Mouse (Mus musculus) lung, embryonic 16.5 days (tissue): Measurements from ENCODE around the gene Capns1. TPM values are rescaled to one million over a fixed set of nuclear protein-coding genes. Genes with fewer than 3 reads are reported as not detected.

ENCODE experiments used
- ATAC-seq: fragments of 200-750 bp; cut with Nextera tagmentation; 2 replicates; pipeline ENCODE4 v1.8.0; 2017; ENCODE audit warnings: low read depth, mild to moderate bottlenecking, moderate library complexity
- H3K27ac ChIP-seq: fragments of 300-500 bp; sonication (generic); 2 replicates; pipeline ENCODE4 v1.5.1; 2014; ENCODE audit warnings: mild to moderate bottlenecking, control low read depth, low read length
- H3K27me3 ChIP-seq: fragments of 300-500 bp; sonication (generic); 2 replicates; pipeline ENCODE4 v1.6.1; 2014; ENCODE audit warnings: low read depth, low read length, mixed read lengths; ENCODE audit not compliant: control insufficient read depth, insufficient read depth
- H3K36me3 ChIP-seq: fragments of 300-500 bp; sonication (generic); 2 replicates; pipeline ENCODE4 v1.6.1; 2014; ENCODE audit warnings: low read length; ENCODE audit not compliant: control insufficient read depth, insufficient read depth
- H3K4me1 ChIP-seq: fragments of 300-500 bp; sonication (generic); replicated peaks from 2 replicates; pipeline ENCODE4 v1.6.1; 2014; ENCODE audit warnings: low read length, mixed read lengths; ENCODE audit not compliant: control insufficient read depth, insufficient read depth
- H3K4me2 ChIP-seq: fragments of 300-500 bp; sonication (generic); 2 replicates; pipeline ENCODE4 v1.6.1; 2014; ENCODE audit warnings: low read depth, low read length, control low read depth
- H3K4me3 ChIP-seq: fragments of 300-500 bp; sonication (generic); 2 replicates; pipeline ENCODE4 v1.5.1; 2014; ENCODE audit warnings: mild to moderate bottlenecking, low read length, control low read depth
- H3K9ac ChIP-seq: fragments of 300-500 bp; sonication (generic); 2 replicates; pipeline ENCODE4 v1.6.1; 2014; ENCODE audit warnings: low read length, control low read depth
- H3K9me3 ChIP-seq: fragments of 300-500 bp; sonication (generic); 2 replicates; pipeline ENCODE4 v1.6.1; 2016; ENCODE audit warnings: low read length; ENCODE audit not compliant: control insufficient read depth
- WGBS: fragments of 180-500 bp; shearing (Covaris S2); extraction: QIAGEN DNeasy Blood & Tissue Kit; methylation state at CpG from one replicate; pipeline ENCODE4 v1.1.7; 2014; 5-methylcytosine and 5-hydroxymethylcytosine counted together
- polyA plus RNA-seq: library from polyadenylated mRNA; unstranded; fragments of >200 nt; fragmentation: Nextera tagmentation; extraction: Ambion mirVana; gene quantifications from 2 replicates; pipeline ENCODE4 v1.2.1, GENCODE M21; 2015

Capns1 gene
- polyA plus RNA-seq, 1 experiment from 2014 or later, result 91.2 TPM

DNA sequence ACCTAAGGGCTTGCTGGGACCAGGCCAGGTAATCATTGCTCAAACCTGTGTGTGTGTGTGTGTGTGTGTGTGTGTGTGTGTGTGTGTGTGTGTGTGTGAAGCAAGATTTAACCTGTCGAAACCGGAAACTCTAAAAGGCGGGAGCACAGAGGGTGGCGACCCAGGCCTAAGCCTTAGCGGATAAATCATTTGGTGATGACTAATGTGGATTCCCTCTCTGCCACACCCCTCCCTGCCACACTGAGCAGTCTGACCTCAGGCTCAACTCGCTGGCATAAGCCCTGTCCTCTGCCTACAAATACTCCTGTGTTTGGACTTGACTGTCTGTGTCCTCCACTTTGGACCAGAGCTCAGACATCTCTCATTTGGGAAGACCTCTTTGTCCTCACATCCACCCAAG, 2.4 kb downstream of the Capns1 start:
- Histone ChIP-seq H3K4me2 (no peak overlapping the region), H3K9ac (no peak overlapping the region), H3K36me3 (peaks cover 11% of the 10 kb centered on the region; the same call in 1 of the 2 replicates), H3K9me3 (no peaks in the 10 kb centered on the region), H3K27me3 (no peaks in the 10 kb centered on the region), H3K4me1 (peaks cover 20% of the 10 kb centered on the region), H3K4me3 (no peak overlapping the region), H3K27ac (no peak overlapping the region)
- WGBS, result 63% methylated on average over 6 of the region's 6 CpGs
- no peak for ATAC-seq

DNA sequence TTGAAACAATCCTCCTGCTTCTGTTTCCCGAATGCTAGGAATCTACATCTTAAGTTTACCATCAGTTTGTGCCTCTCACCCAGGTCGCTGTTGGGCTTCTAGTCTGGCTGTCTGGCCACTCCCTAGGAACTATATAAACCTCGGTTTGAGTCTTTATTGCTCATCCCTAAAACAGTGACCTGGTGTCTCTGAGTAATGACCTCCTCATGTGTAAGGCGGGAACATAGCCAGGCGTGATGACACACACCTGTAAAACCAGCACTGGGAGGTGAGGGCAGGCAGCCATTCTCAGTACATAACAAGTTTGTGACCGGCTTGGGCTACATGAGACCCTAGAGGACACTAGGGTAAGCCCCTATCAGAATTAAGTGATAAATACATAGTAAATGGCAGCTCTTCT, 3.1 kb downstream of the Capns1 start:
- Histone ChIP-seq H3K4me3 (no peak overlapping the region), H3K9me3 (no peaks in the 10 kb centered on the region), H3K9ac (no peak overlapping the region), H3K36me3 (peaks cover 13% of the 10 kb centered on the region; the same call in 1 of the 2 replicates), H3K27ac (no peak overlapping the region), H3K4me1 (peaks cover 20% of the 10 kb centered on the region), H3K4me2 (peak overlapping the region; percentile 66; the same call in 1 of the 2 replicates), H3K27me3 (no peaks in the 10 kb centered on the region)
- ATAC-seq, result no peak
- 56% methylated on average over 6 of the region's 6 CpGs for WGBS

DNA sequence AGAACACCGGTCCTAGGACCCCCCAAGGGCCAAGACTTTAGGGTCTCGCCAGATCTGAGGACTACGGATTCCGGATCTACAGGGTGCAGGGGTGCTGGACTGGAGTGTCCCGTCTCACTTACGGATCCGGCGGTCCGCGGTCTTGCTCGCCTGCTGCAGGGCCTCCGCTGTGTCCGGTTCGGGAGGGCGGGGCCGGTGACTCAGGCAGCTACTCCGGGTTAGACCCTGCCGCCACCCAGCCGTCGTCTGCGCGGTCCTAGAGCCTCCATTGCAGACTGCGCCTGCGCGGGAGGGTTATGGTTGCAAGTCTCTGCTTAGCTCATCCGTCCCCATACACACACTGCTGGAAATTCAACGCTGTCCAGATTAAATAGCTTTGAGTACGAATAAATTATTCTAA, 3.7 kb downstream of the Capns1 start:
- under 1% methylated on average over 28 of the region's 28 CpGs for WGBS
- H3K27me3 ChIP-seq, result no peaks in the 10 kb centered on the region
- no peaks in the 10 kb centered on the region for H3K9me3 ChIP-seq
- peak overlapping the region; percentile 84 for H3K9ac ChIP-seq
- peak overlapping the region; percentile 66 for H3K4me2 ChIP-seq
- peak; percentile 94 for ATAC-seq
- peaks cover 20% of the 10 kb centered on the region for H3K4me1 ChIP-seq
- peaks cover 15% of the 10 kb centered on the region; the same call in 1 of the 2 replicates for H3K36me3 ChIP-seq
- H3K27ac ChIP-seq, result peak overlapping the region; percentile 90
- peak overlapping the region; percentile 78 for H3K4me3 ChIP-seq

DNA sequence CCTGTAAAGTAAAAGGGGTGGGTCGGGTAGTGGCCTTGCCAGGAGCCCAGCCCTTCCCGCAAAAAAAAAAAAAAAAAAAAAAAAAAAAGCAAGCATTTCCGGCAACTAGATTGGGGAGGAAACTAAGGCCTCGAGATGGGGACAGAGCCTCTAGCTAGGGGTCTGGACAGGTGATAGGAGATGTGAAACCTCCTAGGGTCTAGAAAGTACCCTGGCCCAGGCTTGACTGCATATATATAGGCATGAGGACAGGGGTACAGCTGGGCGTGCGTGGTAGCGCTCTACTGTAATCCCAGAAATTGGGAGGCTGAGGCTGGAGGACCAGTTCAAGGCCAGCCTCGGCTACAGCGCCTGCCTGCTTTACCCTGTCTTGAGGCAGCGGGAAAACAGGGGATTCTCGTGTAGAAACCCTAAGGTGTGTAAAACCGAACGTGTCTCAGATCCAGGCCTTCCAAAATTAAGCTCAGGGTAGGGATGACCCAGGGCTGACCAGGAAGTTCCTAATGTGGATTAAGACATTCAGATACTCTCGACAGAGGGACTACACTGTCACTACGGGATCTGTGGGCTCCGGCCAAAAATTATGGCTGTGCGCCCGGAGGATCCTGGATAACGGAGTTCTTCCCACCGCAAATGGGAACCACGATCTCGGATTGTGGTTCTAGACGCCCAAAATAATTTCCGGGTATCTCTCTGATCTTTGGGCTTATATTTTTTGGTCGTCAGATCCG, 4.3 kb downstream of the Capns1 start:
- Histone ChIP-seq H3K36me3 (peaks cover 15% of the 10 kb centered on the region; the same call in 1 of the 2 replicates), H3K9me3 (no peaks in the 10 kb centered on the region), H3K9ac (peak overlapping the region; percentile 84), H3K27ac (peak overlapping the region; percentile 90), H3K4me1 (peaks cover 20% of the 10 kb centered on the region), H3K4me2 (peak overlapping the region; percentile 66), H3K27me3 (no peaks in the 10 kb centered on the region), H3K4me3 (peak overlapping the region; percentile 78)
- WGBS, result under 1% methylated on average over 25 of the region's 26 CpGs
- ATAC-seq, result peak; percentile 30

DNA sequence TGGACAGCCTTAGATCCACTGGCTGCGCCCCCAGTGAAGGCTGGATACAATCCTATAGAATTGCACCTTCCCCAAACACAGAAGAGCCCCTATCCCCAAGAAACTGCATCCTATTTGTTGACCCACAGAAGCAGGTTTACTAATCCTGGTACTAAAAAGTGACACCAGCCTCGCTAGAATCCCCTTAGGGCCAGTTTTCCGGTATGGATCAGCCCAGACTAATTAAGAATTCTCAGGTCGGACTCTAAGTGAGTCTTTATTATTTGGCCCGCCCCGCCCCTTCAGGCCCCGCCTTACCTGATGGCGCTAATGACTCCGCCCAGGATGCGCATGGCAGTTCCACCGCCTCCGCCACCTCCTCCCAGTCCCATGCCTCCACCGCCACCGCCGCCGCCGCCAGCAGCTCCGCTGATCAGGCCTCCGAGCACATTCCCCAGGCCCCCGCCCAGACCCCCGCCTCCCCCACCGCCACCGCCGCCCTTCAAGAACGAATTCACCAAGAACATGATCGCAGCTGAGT, 5.0 kb downstream of the Capns1 start:
- Histone ChIP-seq H3K27me3 (no peaks in the 10 kb centered on the region), H3K27ac (peak overlapping the region; percentile 90), H3K9ac (peak overlapping the region; percentile 84), H3K4me2 (peak overlapping the region; percentile 66), H3K4me3 (peak overlapping the region; percentile 78), H3K9me3 (no peaks in the 10 kb centered on the region), H3K36me3 (peaks cover 21% of the 10 kb centered on the region), H3K4me1 (peaks cover 20% of the 10 kb centered on the region)
- under 1% methylated on average over 22 of the region's 26 CpGs for WGBS
- ATAC-seq, result peak; percentile 79

DNA sequence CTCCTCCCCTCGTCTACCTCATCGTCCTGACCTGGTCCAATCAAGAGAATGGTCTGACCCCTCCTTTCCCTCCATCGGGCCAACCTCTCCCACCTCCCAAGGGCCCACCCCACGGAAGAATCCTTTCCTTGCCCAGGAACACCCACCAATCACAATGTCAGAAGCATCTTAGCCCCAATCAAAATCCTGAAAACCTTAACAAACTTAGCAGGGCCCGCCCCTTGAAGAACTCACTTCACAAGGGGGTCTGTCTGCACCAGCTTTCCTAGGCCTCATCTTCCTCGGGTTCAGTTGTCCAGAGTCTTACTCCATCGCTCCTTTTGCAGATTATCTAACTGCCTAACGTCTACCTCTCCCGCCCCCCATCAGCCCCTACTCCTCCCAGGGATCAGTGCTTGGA, 5.6 kb downstream of the Capns1 start:
- Histone ChIP-seq H3K27me3 (no peaks in the 10 kb centered on the region), H3K9ac (peak overlapping the region; percentile 84), H3K4me3 (peak overlapping the region; percentile 78), H3K4me1 (peaks cover 17% of the 10 kb centered on the region), H3K27ac (no peak overlapping the region), H3K9me3 (no peaks in the 10 kb centered on the region), H3K4me2 (peak overlapping the region; percentile 66), H3K36me3 (peaks cover 24% of the 10 kb centered on the region)
- ATAC-seq, result no peak
- WGBS, result 28% methylated on average over 9 of the region's 9 CpGs

DNA sequence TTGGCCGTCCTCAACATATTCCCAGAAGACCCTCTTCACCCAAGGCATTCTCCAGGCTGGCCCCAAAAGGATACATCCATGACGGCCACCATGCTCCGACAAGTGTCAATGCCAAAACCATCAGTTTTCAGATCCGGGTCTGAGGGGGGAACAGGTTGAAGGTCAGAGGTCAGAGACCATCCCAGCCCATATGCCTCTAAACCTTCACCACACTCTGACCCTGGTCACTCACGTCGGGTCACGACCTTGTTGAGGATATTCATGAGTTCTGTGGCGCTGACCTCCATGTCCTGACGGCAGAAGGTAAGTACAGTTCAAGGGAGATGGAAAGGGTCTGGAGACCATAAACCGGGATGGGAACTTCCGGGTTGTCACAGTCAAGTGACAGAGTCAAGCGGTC, 6.5 kb downstream of the Capns1 start:
- Histone ChIP-seq H3K27me3 (no peaks in the 10 kb centered on the region), H3K36me3 (peaks cover 33% of the 10 kb centered on the region), H3K27ac (no peak overlapping the region), H3K9me3 (no peaks in the 10 kb centered on the region), H3K4me1 (peaks cover 15% of the 10 kb centered on the region), H3K9ac (no peak overlapping the region), H3K4me3 (no peak overlapping the region), H3K4me2 (no peak overlapping the region)
- WGBS, result 84% methylated on average over 12 of the region's 12 CpGs
- ATAC-seq, result no peak

DNA sequence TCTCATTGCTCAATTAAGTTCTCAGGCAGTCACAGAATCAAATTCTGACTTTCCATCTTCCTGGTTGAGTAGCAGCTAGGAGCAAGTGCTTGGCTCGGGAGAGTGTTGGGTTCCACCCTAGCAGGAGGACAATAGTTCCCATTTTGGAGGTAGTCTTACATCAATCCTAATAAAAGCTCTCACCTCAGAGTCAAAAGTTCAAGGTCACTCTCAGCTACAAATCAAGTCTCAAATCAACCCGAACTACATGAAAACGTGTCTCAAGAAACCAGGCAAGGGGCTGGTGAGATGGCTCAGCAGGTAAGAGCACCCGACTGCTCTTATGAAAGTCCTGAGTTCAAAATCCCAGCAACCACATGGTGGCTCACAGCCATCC, 9.5 kb downstream of the Capns1 start:
- H3K4me3 ChIP-seq, result no peak overlapping the region
- 79% methylated on average over 4 of the region's 4 CpGs for WGBS
- H3K36me3 ChIP-seq, result peaks cover 40% of the 10 kb centered on the region
- peaks cover 15% of the 10 kb centered on the region for H3K4me1 ChIP-seq
- H3K9ac ChIP-seq, result no peak overlapping the region
- no peaks in the 10 kb centered on the region for H3K27me3 ChIP-seq
- H3K4me2 ChIP-seq, result no peak overlapping the region
- no peak for ATAC-seq
- no peaks in the 10 kb centered on the region for H3K9me3 ChIP-seq
- H3K27ac ChIP-seq, result no peak overlapping the region

DNA sequence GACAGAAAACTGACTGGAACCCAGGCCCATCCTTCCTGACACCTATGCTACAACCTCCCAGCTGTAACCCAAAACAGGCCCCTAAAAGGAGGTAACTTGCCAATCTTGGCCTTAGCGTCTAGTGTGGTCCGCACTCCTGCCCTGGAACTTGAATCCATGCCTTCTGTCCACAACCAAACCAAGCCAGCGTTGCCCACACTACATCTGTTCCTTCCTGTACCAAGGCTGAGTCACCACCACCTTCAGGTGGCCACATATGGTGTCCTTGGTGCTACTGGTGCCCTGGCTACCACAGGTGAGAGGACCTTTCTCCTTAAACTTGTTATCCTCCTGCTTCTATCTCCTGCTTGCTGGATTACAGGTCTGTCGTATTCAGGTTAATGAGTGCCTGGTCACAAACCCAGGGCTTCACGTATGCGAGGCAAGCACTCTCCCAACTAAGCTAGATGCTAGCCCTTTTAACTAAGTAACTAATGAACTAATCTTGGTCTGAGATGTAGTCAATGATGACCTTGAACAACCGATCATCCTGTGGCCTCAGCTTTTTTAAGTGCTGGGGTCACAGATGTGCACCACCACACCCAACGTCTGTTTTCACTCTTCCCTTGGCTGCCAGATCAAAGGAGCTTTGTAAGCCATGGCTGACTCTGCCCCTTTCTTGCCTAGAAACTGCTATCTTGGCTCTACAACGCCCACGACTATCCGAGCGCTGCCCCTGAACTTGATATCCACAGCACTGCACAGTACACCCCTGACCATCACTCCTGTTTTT, 10.1 kb downstream of the Capns1 start:
- H3K4me2 ChIP-seq, result no peak overlapping the region
- H3K9ac ChIP-seq, result no peak overlapping the region
- H3K36me3 ChIP-seq, result peaks cover 40% of the 10 kb centered on the region
- peaks cover 14% of the 10 kb centered on the region for H3K4me1 ChIP-seq
- no peak for ATAC-seq
- 82% methylated on average over 12 of the region's 12 CpGs for WGBS
- no peak overlapping the region for H3K27ac ChIP-seq
- H3K9me3 ChIP-seq, result no peaks in the 10 kb centered on the region
- H3K4me3 ChIP-seq, result no peak overlapping the region
- no peaks in the 10 kb centered on the region for H3K27me3 ChIP-seq
